Mouse (Mus musculus): ENCODE results near the gene Fam19a2. TPM values are rescaled to one million over a fixed set of nuclear protein-coding genes. Genes with fewer than 3 reads are reported as not detected.

The Fam19a2 gene
- polyA plus RNA-seq, 3 experiments from 2014 or later: not detected

DNA sequence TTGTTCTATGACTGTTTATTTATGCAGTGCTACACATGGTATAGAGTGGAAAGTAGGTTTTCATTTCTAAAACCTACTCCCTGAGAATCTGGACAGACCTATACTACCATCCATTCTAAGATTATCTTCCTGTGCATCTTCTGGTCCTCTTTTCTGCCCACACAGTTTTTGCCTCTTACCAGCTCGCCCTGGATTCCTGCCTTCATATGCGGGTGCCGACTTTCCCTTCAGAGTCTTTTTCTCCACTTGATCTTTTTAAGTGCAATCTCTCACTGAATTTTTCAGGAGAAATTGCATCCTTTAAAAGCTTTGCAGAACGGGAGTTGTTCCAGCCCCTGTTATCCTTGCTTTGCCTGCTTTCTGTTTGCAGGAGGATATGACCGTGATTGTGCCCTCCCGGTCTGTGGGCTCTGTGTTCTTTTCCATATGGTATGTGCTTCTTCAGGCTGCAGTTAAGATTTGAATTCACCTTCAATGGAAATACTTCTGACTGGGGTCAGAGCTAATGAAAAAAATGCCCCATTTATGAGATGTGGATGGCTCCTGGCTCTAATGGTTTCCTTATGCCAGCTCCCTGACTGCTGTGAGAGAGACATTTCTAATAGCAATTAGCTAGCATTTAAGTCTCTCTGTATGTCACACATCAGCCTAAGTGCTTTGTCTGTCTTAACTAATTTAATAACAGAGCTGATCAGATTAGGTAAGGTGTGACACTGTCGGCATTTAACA is 308.7 kb downstream of the Fam19a2 start:
- no peak for ATAC-seq

DNA sequence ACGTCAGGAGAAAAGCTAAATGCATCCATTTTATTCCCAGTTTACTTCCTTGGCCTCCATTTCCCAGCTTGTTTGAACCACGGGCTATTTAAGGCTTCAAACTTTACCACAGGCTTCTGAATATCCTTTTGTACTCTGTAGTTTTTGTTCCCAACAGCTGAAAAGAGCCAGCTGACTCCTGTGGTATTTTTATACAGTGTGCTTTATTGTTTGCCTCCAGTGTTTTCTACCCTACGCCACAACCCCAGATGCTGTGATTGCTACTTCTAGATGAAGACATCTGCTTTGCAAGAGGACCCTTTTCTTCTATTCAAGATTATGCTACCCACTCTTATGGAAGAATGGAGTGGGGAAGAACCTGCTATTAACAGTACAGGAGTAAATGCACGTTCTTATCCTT is 314.0 kb downstream of the Fam19a2 start:
- no peak for ATAC-seq

DNA sequence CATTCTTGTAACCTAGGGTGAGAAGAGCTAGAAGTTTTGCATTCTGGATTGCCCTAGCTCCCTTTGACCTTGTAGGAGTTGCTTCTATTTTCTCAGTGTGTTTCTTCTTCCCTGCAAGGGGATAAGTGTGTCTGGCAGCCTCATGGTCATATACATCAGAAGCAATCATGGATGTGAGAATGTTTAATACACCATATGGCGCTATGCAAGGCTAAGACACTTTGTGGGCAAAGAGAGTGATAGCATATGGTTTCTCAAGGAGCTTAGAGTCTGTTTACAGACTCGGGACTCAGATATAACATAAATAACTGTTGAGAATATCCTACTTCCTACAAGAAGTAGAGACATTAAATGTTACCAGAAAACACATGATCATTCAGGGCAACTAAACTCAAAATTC is 315.2 kb downstream of the Fam19a2 start:
- ATAC-seq: no peak

DNA sequence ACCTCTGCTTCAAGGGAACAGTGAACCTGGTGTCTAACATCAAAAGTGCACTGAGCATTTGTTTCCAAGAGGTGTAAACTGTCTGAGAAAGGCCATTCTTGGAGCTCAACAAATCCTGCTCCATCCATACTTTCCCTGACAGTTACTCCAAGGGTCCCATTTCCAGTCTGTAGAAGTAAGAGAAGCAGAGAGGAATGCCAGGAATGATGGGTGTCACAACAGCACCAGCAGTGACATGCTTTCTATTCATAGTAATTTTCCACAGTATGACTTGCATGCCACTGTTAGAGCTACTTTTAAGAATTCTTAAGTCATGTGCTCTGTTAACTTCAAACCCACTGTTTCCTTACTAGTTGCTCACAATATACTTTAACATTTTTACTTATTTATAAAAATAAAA is 331.2 kb downstream of the Fam19a2 start:
- no peak for ATAC-seq

DNA sequence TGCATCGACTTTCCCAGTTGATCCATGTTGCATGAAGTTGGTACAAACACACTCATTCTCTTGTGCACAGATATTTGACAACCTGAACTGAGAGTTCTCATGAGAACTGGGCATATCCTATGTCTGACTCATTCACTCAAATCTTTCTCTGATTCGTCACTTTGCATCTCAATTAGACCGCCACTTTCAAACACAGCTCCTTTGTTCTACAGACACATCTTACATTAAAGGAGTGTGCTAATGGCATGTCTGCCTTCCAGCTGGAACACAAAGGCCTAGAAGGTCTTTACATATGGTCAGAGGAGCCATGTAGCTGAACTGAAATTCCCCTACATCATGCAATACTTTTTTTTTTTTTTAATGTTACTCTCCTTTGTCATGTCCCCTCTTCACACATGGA is 333.3 kb downstream of the Fam19a2 start:
- ATAC-seq: no peak

DNA sequence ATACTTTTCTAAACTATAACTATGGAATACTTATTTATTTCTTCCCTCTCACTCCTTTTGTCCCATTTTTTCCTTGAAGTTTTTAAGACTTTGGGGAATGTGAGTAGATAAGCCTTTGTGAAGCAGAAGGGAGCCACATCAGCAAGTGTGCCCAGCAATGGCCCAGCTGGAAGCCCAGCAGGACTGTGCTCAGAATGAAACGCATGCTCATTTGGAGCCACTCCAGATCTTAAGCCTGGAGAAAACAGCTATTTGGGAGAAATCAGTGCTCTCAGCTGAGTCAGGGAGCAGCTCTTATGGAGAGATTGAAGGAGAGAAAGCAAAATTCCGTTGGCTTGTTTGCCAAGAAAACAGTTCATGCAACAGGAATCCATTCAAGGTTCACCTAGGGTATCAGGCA is 341.9 kb downstream of the Fam19a2 start:
- no peak for ATAC-seq

DNA sequence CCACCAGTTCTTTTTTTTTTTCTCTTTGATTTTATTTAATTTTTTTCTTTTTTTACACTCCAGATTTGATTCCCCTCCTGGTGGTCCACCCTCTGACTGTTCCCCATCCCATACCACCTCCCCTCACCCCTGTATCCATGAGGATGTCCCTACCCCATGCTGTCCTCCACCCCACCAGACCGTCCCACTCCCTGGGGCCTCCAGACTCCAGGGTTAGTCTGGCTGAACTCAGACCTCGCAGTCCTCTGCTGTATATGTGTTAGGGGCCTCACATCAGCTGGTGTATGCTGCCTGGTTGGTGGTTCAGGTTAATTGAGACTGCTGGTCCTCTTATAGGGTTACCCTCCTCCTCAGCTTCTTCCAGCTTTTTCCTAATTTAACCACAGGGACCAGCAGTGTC is 362.9 kb downstream of the Fam19a2 start:
- no peak for ATAC-seq

DNA sequence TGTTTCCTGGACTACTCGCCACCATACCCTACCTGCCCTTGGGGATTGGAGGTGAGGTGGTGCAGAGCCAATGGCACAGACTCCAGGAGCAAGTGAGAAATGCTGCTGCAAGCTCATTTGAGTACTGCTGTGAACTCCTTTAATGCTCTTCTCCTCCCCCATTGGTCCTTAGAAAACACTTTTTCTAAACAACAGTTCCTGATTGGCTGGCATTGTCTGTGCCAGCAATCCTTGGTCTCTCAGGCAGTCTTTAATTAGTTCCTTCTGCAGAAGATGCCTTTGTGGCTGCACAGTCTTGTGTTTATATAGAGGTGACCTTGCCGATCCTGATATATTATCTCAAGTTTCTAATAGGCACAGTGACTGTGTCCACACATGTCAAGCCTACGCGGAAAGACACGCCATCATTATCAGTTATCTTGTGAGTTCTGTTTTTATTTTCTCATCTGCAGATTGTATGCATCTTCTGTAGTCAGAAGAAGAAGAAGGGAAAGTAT is 365.5 kb downstream of the Fam19a2 start:
- ATAC-seq: no peak

DNA sequence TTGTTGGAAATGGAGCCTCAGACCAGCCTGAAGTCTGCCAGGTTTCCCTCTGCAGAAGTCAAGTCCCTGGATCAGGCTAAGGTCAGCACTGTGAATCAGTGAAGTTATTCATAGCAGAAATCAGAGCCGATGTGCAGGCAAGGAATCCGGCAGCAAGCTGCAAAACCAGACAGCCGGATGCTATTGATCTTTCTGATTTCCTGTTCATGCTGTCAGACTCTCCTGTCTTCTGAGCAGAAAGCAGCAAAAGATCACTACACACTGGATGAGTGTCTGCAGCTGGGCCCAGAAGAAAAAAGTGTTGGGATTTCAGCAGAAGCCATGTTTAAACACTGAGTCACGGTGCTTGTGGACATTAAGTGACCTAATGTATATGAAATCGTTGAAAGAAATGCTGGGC is 368.2 kb downstream of the Fam19a2 start:
- ATAC-seq: no peak

DNA sequence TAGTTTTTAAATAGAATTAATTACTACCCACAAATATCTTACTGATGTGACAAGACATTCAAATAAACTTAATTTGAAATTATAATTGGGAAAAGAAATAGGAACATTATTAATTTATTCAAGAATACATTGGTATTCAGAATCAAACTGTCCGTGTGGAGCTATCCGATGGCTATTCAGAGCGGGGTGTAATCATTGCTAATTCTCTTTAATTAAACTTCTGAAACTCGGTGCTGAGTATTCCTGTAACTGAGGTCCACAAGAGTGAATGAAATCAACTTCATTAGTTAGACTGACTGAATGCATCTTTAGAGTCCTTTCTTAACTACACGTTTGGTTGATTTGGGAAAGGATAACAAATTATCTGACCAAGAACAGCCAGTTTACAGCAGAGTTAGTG is 372.9 kb downstream of the Fam19a2 start:
- ATAC-seq: no peak

DNA sequence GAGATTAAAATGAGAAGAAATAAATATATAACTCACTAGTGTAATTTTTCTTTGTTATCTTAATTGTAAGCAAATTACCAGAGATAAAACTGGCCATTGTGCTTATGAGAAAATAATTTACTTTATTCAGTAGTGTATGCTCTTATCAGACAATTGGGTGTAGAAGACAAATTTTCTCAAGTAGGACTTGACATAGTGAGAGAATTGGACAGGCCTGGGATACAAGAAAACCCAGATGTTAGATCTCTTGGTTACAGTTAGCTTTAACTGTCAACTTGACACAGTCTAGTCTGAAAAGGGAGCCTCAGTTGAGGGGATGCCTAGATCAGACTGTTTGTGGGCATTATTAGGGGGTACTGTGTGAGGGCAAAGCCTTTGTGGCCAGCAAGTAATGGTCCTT is 373.7 kb downstream of the Fam19a2 start:
- no peak for ATAC-seq

DNA sequence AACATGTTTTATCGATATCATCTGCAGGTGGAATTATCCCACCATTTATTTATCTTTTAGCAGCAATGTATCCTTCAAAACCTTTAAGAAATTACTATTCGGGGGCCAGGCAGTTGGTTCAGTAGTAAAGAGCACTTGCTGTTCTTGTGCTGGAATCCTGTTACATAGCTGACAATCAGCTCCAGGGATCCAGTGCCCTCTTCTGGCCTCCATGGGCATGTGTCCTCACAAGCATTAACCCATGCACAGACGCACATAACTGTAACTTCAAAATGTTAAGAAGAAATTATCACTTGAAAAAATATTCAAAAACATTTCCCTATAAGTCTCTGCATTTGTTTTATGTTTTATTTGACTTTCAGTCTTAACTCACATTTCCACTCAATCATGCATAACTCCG is 381.8 kb downstream of the Fam19a2 start:
- no peak for ATAC-seq

DNA sequence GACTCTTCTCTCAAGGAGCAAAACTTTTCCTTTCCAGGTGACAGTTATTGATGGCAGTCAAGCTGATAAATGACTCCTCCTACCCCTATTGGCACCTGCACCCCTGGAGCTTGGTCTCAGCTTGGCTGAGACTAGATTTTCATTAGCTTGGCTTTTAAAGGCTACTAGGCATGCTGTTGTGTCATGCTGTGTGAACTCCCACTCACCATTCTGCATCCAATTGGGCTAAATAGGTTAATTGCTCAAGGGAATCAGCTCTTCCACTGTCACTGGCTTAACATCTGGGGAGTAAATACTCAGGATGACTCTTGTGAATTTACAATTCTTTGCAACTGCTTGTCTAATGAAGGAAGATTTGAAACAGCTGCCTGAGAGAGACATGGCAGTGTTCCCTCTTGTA is 407.4 kb downstream of the Fam19a2 start:
- no peak for ATAC-seq

DNA sequence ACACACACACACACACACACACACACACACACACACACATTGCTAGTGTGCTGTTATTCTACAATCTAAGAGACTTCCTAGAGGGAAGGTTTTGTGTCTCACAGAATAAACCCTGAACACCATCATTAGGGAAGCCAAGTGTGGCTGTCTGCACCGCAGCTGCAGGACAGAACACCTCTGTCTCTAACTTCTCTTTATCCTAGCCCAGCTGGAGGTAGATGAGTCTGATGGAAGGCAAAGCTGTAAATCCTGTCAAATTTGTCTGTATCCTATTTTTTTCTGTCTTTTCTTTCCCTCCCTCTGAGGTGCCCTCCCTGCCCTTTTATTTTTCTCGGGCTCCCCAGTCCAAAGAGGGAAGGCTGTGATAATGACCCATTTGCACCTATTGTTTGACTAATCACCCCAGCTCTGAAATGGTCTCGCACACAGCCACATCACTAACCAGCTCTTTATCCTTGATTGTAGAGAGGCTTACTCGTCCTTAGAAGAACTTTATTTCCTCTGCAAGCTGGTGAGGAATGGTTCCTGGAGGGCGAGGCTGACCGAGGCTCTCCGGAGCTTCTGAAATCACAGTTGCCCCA is 414.6 kb downstream of the Fam19a2 start:
- ATAC-seq: no peak

DNA sequence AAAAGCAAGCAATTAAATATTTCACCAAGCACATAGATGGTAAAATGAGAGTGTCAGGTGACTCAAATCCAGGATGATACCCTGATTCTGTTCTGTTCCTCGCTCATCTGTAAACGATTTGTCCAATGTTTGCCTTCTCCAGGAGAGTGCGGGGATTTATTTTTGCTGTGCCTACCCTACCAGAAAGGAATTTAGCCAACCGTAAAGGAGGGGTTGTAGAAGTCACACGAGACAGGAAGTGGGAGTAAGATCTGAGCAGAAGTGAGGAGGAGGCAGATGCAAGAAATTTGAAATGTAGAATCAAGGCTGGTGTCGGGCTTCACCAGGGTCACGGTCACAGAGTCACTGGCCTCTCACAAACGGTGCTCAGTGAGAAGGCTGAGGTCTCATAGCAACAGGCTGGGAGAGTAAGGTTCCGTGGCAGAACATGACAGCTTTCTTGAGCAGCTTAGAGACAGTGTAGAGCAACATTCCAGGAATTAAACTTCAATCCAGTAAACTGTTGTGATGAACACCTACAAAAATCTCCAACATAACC is 419.0 kb downstream of the Fam19a2 start:
- ATAC-seq: no peak

DNA sequence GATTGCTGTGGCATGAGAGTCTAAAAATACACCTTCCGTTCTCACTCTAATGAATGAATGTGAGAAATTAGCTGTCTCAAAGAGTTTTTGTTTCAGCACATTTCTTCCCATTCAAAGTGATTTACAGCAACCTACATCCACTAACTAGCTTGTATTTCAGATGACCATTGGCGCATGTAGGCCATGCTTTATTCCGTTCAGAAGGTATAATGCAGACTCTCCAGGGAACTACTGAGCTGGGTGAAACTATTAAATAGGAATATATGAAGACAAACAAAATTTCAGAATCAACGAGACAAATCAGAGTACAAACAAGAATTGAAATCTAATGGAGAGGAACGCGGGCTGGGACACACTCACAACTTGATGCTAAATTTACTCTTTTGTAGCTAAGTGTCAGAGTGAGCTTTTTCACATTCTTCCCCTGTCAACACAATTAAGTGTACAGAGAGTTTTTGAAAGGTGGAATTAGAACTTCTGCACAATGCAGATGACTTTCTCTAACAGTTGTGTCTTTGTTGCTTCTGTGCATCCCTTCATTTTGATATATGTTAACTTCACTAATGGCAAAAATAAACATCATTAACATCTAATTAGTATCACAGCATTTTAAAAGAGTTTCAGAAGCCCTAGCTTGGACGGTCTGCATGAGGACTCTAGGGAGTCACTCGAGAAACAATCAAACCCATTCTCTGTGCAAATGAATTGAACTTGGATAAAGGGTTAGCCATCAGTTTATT is 428.6 kb downstream of the Fam19a2 start:
- no peak for ATAC-seq

DNA sequence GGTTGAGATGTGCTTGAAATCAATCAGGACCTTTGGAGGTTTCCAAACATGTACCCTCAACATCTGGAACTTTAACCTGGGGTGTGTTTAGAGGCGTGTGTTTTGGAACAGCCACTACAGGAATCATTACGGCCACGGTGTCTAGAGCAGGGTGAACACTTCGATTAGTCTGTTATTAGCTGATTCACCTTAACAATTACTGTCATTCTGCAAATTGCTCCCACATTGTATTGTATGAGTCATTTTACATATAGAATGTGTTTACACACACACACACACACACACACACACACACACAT is 429.1 kb downstream of the Fam19a2 start:
- no peak for ATAC-seq

DNA sequence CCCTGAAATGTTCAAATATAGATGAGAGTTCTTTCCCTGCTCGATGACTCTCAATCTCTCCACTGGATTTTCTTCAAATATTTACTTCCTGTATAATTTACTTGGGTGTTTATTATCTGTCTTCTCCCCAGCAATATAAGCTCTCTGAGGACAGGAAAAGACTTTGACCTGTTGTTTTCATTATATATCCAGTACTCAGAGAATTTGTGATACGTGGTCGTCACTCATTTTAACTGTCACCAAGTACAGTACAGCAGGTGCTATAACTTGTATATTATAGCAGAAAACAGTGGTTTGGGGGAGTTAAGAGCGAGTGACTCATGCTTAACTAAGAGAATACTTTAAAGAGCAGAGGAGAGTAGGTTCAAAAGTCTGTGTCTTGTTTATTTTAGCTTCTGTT is 438.8 kb downstream of the Fam19a2 start:
- ATAC-seq: no peak

DNA sequence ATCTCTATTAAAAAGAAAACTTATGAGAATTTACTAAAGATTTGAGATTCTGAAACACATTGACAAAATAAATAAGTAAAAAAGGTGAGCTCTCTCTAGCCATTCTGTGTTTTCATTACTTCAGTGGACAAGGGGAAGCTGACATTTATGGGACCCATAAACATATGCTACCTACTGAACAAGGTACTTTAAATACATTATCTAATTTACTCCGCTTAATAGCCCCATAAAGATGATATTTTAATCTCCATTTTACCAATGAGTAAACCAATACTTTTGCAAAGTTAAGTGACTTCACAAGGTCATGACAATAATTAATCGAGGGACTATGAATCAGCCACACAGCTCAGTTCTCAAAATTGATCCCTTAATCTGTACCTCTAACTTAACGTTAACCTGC is 443.2 kb downstream of the Fam19a2 start:
- no peak for ATAC-seq

DNA sequence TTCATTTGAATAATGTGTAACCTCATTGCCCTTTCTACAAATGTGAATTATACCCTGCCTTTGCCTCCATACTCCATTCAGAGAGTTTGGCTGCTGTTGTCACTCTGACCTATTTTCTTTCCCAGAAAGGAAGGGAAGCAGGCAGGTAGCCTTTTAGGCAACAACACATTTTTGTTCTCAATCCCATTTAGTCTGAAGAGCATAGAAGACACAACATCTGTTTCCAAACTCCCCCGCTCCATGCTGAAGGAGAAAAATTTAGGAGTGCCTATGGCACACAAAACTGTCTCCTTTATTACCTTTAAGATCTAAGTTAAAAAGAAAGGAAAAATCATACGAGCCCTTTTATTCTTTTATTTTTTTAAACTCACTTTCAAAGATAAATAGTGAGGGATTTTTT is 446.9 kb downstream of the Fam19a2 start:
- no peak for ATAC-seq

DNA sequence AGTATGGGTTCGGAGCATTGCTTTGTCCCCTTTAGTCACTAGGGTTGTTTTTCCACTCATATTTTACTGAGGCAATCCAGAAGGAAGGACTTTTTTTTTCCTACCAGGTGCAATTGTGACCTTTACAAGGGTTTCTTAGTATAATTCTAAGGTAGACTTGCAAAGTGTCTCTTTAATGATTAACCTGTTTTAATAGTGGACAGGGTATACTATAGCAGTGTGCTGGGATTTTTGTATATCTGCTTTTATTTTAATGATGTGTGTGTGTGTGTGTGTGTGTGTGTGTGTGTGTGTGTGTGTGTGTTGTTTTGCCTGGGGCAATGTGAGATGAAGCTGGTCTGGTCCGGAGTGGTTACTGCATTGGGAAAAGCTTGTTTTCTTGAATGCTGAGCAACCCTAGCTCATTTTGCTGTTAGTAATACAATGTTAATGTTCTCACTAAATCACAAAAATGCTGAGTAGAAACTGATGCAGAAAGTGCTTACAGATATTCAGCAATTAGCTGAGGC is 458.2 kb downstream of the Fam19a2 start:
- ATAC-seq: no peak

DNA sequence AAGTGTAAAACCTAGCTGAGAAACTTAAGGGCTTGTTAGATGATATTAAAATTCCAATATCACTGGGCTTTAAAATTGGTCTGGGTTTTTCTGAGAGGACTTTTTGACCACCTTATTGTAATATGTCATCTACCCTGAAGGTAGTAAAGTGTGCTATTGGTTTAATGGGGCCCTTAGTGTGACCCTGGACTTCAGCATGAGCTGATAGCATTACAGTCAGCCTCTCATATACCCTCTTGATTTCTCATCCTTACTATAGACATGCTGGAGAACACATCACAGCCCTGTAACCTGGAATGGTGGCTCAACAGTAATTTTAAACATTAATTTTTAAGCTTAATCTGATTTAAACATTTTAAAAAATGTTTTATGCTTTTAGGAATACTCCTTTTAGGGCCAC is 459.8 kb downstream of the Fam19a2 start:
- ATAC-seq: no peak

DNA sequence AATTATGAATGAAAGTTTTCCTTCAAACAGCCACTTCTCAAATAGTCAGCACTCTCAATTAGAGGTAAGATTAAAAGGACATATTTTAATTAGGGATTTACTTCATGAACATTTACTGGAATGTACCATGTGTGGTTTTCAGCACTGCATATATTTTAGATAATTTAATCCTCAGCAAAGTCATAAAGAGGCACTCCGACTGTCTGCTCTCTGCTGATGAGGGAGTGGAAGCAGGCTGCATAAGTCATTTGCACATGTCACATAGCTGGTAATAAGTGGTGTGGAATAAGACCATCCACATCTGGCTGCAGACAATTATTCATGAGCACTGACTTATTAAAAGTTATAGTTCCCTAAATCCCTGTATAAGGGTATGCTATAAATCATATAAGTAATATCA is 484.5 kb downstream of the Fam19a2 start:
- ATAC-seq: no peak
